Mouse (Mus musculus) left cerebral cortex, postnatal 10 days (tissue): ENCODE results near the gene Fam213b. TPM values are rescaled to one million over a fixed set of nuclear protein-coding genes. Genes with fewer than 3 reads are reported as not detected.
A peak's percentile ranks its signal among the peaks of the same experiment; 100 is the strongest.

ENCODE experiments used
- DNase-seq, 2 experiments: peaks; one replicate each; pipeline ENCODE4 v3.0.0; 2021 to 2022; ENCODE audit warnings: low spot score in 2 of 2, mixed read lengths in 1 of 2; ENCODE audit errors: extremely low spot score in 1 of 2
- intact Hi-C: fragments of 180-260 bp; cut with DNase I; formaldehyde crosslinking; loops from one replicate; pipeline ENCODE4 v1.15.1; 2025
- total RNA-seq, 2 experiments: library from RNA; stranded (reverse); gene quantifications; 2 replicates each; pipeline ENCODE4 v1.2.3; 2021

Gene Fam213b
- total RNA-seq, 2 experiments from 2014 or later, result 25.5 to 26.0 TPM

DNA sequence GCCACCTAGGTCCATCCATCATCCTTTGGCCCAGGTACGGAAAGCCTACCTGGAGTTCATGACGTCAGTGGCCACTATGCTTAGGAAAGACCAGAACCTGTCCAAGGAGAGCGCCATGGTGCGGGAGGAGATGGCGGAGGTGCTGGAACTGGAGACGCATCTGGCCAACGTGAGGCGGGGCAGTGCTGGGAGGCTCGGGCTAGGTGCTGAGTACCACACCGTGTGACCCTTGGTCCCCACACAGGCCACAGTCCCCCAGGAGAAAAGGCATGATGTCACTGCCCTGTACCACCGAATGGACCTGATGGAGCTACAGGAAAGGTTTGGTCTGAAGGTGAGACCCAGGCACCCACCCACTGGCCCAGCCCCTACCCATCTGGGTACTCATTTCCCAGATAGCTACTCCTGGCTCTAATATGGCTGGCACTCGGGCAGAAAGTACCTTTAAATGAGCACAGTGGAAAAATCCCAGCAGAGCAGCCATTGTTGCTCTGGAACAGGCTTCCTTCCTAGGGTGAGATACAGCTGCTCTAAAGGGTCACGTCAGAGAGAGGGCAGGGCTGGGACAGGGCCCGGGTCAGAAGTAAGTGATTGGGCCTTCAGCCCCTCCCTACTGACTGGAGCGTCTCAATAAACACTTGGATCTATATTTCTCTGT is 11.2 kb downstream of the Fam213b start:
- intact Hi-C loops, result no loop called here
- no peak for DNase-seq

DNA sequence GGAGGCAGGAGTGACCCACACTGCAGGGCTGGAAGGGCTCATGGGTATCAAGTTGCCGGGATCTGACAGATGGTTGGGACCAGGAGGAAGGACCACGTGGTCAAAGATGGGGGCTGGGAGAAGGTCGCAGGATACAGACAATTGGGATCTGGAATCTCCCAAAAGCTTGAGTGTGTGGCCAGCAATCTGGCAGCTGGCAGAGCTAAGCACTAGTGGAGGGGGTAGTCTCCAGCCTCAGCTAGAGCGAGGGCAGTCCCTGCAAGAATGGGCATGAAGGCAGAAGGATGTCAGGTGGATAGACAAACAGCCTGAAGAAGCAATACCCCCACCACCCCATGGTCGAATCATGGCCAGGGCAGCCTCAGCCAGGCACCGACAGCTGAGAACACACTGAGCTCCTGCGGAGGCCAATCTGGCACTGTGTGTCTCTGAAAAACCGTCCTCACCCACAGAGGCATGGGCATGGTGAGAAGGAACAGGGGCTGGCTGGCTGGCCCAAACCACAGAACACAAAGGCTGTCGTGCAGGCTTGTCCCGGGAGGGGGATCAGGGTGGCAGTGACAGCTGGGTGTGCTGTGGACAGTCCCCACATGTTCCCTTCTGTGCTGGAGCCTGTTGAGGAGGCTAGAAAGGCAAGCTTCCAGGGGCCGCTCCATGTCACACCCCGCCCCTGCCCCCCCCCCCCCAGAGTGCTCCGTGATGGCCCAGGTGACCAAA is 11.9 kb downstream of the Fam213b start:
- no peak for DNase-seq
- intact Hi-C loops, result no loop called here

DNA sequence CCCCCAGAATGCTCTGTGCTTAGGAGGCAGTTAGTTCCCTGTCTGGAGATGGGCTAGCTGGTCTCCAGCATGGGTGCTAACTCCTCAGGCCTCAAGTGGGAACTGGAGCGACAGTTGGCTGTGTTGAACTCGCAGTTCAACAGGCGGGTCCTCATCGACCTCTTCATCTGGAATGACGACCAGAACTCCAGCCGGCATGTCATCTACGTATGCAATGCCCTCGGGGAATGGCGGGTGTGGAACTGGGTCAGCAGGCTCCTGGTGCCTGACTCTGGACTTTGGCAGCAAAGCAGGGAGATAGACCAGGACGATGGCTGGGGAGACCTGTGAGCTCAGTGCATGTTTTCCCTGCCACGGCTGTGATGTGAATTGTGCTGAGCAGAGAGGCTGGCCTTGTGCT is 13.5 kb downstream of the Fam213b start:
- intact Hi-C loops, result no loop called here

DNA sequence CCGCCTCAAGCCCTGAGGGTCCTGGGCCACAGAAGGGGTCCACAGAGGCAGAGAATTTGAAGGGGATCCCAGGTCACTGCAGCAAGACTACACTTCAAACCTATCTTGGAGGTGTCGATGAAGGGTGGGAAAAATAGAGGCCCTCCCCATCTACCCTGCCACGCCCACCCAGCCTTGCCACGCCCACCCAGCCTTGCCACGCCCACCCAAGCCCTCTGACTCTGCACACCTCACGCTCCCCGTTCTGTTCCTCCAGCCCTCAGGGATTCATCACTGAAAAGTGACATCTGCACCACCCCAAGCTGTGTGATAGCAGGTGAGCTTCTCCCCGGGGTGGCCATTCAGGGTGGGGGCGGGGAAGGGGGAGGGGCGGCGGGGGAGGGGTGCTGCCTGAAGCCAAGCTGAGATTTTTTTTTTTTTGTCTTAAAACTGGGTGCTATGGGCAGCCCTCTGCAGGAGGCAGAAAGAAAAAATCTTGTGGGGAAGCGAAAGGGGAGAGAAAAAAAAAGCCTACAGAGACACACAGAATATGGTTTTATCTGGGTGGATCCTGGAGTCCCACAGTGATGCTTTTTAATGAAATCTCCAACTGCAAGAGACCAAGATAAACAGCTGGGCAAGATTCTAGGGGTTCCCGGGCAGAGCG is 16.8 kb downstream of the Fam213b start:
- no peak for DNase-seq
- intact Hi-C loops, result no loop called here

More for the DNA sequence above, 13.5 kb downstream of the Fam213b start:
- DNase-seq, result no peak

DNA sequence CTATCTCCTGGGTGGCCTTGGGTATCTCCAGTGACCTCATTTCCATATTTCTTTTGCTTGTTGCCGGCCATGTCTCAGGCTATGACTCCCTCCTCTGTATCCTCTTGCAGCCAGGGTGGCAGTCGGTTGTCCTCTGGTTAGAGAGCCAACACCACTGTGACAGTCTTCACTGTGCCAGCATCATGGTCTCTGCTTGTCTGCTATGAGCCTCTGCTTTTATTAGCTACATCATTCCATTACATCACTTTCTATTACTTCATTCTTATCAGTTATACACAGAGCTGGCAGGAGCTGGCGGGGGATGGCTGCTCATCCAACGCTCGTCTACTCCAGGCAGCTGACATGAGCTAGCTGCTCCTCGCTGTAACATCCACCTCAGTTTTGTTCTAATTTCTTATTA is 18.2 kb downstream of the Fam213b start:
- intact Hi-C loops, result no loop called here
- DNase-seq, result no peak

DNA sequence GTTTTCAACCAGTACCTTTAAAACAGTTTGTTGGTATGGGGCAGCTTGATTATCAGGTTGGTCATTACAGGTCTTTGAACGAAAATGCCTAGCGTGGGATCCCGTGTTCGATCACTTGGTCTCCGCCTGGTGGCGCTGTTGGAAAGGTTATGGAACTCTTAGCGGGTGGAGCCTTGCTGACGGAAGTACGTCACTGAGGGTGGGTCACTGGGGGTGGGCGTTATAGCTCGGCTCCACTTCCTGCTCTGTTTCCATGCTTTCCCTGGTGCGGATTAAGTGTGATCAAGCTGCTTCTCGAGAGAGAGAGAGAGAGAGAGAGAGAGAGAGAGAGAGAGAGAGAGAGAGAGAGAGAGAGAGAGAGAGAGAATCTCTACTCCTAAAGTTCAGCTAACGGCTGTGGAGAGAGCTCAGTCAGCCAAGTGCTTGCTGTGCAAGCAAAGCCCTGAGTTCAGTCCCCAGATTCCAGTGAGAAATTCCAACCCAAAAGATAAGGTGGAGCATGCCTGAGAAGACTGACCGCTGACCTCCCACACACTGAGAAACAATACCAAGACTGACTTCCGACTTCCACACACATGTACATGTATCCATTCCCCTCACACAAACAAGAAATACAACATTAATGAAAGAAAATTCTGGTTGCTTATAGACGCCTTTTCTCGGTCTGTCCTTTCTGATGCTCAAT is 20.9 kb downstream of the Fam213b start:
- intact Hi-C loops, result loop anchor here (5.0 kb wide), 3 partner anchors 64 to 189 kb away; partner anchors contain the start of genes Hes5, Pank4 and Pex10
- DNase-seq, result peak; percentile 87 to 95

DNA sequence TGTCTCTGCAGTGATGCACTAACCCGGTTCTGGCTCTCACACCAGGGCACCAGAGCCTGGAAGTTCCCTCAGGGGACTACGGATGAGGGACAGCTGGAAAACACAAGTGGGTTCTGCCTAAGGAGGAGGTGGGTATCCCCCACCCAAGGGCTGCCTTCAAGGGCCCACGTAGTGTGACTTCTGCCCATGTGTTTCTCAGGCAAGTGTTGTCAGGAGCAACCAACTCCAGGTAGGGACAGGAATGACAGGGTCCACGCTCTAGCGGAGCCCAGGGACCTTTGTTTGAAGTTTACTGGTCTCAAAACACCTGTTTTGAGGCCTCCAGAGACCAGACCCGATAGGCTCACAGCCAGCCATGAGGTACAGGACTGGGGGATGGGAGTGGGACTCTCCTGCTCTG is 25.7 kb downstream of the Fam213b start:
- peak in 1 of 2 experiments; percentile 12 for DNase-seq
- intact Hi-C loops, result no loop called here

DNA sequence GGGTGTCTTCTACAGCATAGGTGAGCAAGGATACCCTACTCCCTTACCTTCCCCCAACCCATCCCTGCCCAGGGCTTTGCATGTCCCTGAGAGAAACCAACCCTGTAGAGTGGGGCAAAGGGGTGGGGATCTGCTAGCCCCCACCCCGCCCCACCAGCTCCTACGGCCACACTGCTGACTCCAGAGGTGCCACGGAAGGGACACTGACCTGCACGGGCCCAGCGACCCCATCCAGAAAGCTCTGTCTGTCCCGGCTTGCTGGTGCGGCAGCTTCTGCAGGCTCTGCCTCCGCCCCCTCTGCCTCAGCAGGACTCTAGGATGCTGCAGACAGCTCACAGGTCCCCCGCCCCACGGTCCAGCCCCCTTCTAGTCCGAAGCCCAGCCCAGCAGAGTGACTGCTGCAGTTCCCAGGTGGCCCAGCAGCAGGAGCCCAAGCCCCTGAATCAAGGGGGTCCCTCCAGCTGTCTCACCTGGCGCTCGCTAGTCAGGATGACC is 27.1 kb downstream of the Fam213b start:
- intact Hi-C loops, result no loop called here
- peak in 1 of 2 experiments; percentile 42 for DNase-seq

DNA sequence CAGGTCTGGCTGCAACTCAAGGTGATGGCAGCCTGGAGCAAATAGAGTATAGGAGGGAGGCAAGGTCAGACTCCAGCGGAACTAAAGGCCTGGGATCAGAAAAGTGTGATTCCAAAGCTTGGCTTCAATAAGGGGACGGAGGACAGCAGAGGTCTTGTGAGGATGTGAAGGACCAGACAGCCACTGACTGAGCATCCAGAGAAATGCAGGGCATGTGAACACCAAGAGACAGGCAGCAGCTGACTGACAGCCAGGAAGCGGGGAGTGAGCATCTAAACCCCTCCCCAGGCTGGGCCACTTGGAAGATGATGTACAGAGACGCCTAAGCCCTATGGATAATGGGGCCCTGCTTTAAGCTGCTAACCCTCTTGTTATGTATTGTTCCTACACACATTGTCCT is 28.2 kb downstream of the Fam213b start:
- no peak for DNase-seq
- intact Hi-C loops, result no loop called here

DNA sequence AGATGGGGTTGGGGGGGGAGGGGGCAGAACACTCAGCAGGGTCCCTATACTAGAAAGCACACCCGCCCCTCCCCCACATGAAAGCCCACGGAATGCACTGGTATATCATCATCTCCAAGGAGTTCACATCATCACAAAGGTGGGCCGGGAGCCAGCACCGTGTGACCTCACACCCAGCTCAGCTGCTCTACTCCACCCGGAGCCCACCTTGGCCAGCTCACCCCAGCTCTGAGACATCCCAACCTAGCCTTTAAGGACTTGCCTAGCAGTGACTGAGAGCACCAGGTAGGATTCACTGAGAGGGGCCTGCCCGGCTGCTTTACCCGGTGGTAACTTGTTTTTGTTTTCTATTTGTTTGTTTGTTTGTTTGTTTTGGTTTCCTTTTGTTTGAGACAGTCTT is 29.5 kb downstream of the Fam213b start, which contains the start of gene Mmel1:
Gene Mmel1 (plus strand): TSS at position 146 of the 400 bp plus-strand sequence.
- DNase-seq, result no peak
- intact Hi-C loops, result no loop called here

DNA sequence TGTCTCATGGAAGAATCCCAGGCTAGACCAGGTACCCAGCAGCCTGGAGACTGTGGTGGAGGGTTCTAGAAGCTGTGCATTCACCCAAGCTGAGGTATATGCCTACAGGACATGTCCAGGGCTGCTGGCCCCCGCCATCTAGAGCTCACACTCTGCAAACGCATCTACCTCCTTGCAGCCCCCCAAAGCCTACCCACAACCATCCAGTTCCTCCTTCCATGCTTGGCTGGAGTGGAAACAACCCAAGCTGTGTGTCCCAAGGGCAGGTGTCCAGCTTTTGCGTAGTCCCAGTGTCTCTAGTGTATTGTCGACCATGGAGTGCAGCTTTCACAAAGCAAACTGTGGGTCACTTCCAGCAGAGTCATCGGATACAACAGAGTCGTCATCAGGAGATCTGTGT is 31.7 kb downstream of the Fam213b start:
- intact Hi-C loops, result no loop called here
- no peak for DNase-seq

DNA sequence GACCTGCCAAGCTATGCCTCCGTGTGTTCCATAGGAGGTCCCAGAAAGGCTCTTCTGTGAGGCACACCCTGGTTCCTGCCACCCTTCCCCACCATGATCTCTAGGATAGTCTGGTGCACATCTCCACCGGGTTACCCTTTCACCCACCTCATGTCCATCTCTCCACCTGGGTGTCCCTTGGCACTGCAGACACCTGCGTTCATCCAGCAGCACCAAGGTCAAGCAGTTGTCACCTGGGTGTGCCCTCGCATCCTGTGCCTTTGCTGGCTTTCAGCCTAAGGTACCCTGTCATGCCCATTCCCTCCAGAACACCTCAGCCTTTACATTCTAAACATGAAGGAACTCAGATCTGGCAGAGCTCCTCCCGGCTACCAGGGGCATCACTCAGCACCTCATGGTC is 32.5 kb downstream of the Fam213b start:
- DNase-seq, result no peak
- intact Hi-C loops, result no loop called here

DNA sequence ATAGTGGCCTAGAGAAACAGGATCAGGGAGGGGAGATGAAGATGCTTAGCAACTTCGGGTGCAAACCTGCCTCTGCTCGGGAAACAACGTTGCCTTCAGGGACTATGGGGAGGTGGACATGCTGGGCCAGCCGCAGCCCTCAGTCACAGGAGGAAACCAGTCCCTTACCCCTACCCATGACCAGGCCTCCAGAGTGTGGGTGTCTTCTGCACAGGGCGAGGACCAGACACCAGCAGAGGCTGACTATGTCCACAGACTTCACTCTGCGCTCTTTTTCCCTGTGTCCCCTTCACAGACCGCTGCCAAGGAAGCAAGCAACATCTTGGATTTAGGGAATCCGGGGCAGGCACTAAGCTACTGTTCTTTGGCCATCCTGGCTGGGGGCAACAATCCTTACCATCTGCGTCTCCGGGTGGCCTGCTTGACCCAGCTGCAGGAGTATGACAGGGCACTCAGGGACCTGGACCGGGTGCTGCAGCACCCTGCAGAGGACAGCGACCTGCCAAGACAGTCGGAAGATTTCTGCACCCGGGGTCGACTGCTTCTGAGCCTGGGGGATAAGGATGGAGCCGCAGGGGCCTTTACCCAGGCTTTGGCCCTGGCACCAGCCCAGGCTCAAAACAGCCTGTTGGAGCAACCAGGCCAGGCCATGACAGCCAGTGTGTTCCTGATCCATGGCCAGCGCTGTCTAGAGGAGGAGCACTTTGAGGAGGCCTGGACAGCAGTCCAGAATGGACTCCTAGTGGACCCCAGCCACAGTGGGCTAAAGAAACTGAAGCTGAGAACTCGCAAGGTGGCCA is 33.8 kb downstream of the Fam213b start:
- intact Hi-C loops, result no loop called here

DNA sequence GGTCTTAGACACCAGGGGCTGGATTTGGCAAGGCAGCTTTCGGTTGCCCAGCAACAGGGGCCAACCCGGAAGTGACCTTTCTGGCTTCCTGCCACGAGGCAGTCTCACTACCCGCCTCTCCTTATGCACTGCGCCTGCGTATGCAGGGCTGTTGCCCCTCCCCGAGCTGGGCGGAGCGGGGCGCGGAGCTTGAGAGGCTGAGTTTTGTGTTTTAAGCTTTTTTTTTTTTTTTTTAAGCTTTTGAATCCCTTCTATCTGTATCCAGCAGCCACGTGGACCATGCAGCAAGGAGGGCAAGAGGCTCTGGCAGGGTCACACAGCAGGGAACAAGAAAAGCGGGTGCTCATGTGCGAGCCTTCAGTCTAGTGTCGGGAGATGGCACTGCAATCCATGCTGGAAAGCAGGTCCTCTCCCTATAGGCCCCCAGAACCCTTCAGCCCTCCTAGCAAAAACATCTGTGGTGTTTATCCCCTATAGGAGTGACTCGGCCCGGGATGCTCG is 34.6 kb downstream of the Fam213b start:
- intact Hi-C loops, result no loop called here
- peak; percentile 90 to 96 for DNase-seq

More for the DNA sequence above, 33.8 kb downstream of the Fam213b start:
- DNase-seq, result peak in 1 of 2 experiments; percentile 46

DNA sequence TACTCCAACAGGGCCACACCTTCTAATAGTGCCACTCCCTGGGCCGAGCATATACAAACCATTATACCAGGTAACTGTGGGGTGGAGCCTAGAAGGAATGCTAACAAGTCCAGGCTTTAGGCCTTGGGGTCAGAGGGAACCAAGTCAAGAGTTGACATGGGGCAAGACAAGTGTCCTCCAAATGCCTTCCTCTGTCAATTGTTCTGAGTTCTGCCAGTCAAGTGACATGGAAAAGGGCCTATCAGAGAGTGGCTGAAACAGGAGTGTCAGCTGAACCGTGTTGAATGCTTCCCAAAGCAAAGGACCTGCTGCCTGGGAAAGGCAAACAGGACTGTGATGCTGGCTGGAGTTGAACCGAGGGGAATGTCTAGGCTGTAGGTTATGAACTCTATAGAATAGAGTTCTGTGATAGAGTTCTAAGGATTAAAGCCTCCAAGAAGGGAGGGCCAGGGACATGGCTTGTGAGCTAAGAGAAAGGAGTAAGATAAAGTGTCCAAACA is 35.4 kb downstream of the Fam213b start:
- intact Hi-C loops, result no loop called here
- DNase-seq, result no peak

DNA sequence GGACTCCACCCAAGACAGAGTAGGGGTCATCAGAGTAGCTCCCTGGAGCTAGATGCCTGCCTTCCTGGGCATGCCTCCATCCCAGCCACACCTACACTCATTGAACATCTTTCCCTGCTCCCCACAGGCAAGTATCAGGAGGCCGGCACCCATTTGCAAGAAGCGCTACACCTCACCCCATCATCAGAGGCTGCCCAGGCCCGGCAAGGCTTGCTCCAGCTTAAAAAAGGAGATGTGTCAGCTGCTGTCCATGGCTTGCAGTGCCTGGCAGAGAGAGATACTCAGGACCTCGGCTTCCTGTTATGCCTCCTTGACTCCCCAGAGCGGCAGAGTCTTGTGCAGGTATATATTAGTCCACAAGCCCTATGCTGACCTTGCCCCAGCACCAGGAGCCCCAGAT is 37.0 kb downstream of the Fam213b start:
- no peak for DNase-seq
- intact Hi-C loops, result no loop called here

DNA sequence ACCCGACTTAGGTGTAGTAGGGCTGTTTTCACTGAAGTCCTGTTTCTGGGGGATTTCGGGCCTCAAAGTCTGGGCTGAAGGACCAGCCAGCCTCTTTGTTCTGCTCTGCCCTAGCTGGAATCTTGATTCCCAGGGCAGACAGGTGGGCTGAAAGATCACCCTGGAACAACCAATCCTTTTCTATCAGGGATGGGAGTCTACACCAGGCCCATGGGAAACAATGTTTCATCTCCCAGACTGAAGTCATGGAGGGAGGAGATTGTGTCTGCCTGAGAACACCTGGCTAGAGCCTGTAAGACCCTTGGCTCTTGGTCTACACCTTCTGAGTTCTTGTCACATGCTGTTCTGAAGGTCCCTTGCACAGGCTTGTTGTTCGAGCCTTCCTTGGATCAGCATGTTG is 40.3 kb downstream of the Fam213b start:
- intact Hi-C loops, result no loop called here
- no peak for DNase-seq
